Comparison of ENCODE assay signal across 24 mouse cellular contexts in the genomic region with DNA sequence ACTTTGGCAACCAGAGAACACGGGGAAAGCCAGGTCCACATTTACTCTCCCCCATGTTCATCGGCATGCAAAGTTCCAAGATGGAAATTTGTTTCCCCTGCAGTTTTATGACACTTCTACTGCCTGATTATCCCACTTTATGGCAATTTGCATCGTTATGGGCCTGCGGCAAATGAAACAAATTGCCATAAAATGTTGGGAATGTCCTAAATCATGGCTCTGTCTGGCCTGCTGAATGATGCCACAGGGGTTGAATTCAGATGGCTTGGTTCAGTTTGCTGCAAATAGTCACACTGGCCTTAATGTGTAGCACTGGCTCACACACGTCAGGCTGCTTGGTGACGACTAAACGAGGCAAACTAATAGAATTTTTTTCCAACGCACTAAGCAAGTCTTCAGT.
A peak's percentile ranks its signal among the peaks of the same experiment; 100 is the strongest.
DNase-seq lines count a peak whose midpoint lies in the region; ATAC-seq and TF ChIP-seq lines count a peak whose summit lies in the region.
"Had no signal": no experiment of that assay in that cellular context is flagged by ENCODE, and none has a peak within 500 bp of the region (broad histone marks: within the 10 kb centered on the region; RNA-seq: fewer than 3 reads in every experiment).

No protein-coding gene starts in this region.

- no peak overlapping the region for H3K27ac ChIP-seq in hindbrain, embryonic 16.5 days (ENCODE audit: low read depth, low read length)
- no peak overlapping the region for H3K27ac ChIP-seq in hindbrain, embryonic 12.5 days
- H3K27ac ChIP-seq in midbrain, postnatal 0 days (ENCODE audit: low read depth, low read length): no peak overlapping the region
- H3K27ac ChIP-seq in midbrain, embryonic 13.5 days: no peak overlapping the region
- no peak overlapping the region for H3K27ac ChIP-seq in neural tube, embryonic 14.5 days (ENCODE audit: low read depth, low read length)
- H3K27ac ChIP-seq: embryonic facial prominence, embryonic 10.5 days; embryonic facial prominence, embryonic 13.5 days; forebrain, embryonic 12.5 days; gastrocnemius, adult 2 months; hindbrain, embryonic 13.5 days; hindbrain, postnatal 0 days had no signal

- 73% methylated on average over 8 of the region's 8 CpGs for WGBS in hindbrain, embryonic 16.5 days
- 83% methylated on average over 8 of the region's 8 CpGs for WGBS in hindbrain, embryonic 12.5 days
- WGBS in midbrain, postnatal 0 days: 84% methylated on average over 8 of the region's 8 CpGs
- WGBS in midbrain, embryonic 13.5 days: 88% methylated on average over 8 of the region's 8 CpGs
- 33% methylated on average over 8 of the region's 8 CpGs for WGBS in neural tube, embryonic 14.5 days

- no peaks in the 10 kb centered on the region for H3K27me3 ChIP-seq in hindbrain, embryonic 16.5 days (replicated peaks; ENCODE audit: control insufficient read depth, insufficient read depth, low read length)
- H3K27me3 ChIP-seq in hindbrain, embryonic 12.5 days: no peaks in the 10 kb centered on the region
- H3K27me3 ChIP-seq in midbrain, postnatal 0 days (ENCODE audit: insufficient read depth, low read length): no peaks in the 10 kb centered on the region
- H3K27me3 ChIP-seq in midbrain, embryonic 13.5 days: no peaks in the 10 kb centered on the region
- no peaks in the 10 kb centered on the region for H3K27me3 ChIP-seq in neural tube, embryonic 14.5 days (ENCODE audit: control insufficient read depth, insufficient read depth, low read length)
- H3K27me3 ChIP-seq: embryonic facial prominence, embryonic 13.5 days; forebrain, embryonic 12.5 days; hindbrain, embryonic 13.5 days had no signal

- peak; percentile 11 for DNase-seq in midbrain, postnatal 0 days (ENCODE audit: low spot score)
- no peak for DNase-seq in left cerebral cortex, adult 11 months (ENCODE audit: low spot score)
- DNase-seq: adrenal gland, adult 8-10 months; adrenal gland, postnatal 25 days; cerebellum, adult 11-12 months; cerebellum, adult 8-10 months; cerebellum, postnatal 10 days; cerebellum, postnatal 36 days; embryo, embryonic 11 days; gastrocnemius, adult 2 months; gastrocnemius, postnatal 14 days had no signal

- no peak for TF ChIP-seq CTCF in midbrain, postnatal 0 days (IDR thresholded peaks at IDR 0.05)

- H3K36me3 ChIP-seq in hindbrain, embryonic 16.5 days (ENCODE audit: control insufficient read depth, insufficient read depth, low read length): no peaks in the 10 kb centered on the region
- no peaks in the 10 kb centered on the region for H3K36me3 ChIP-seq in hindbrain, embryonic 12.5 days
- H3K36me3 ChIP-seq in midbrain, postnatal 0 days (ENCODE audit: insufficient read depth, low read length): no peaks in the 10 kb centered on the region
- H3K36me3 ChIP-seq in midbrain, embryonic 13.5 days: no peaks in the 10 kb centered on the region
- no peaks in the 10 kb centered on the region for H3K36me3 ChIP-seq in neural tube, embryonic 14.5 days (ENCODE audit: control insufficient read depth, insufficient read depth, low read length)
- H3K36me3 ChIP-seq: embryonic facial prominence, embryonic 10.5 days; embryonic facial prominence, embryonic 13.5 days; forebrain, embryonic 12.5 days; hindbrain, embryonic 13.5 days had no signal

- H3K9ac ChIP-seq in hindbrain, embryonic 16.5 days (ENCODE audit: low read depth, low read length): no peak overlapping the region
- H3K9ac ChIP-seq in hindbrain, embryonic 12.5 days: no peak overlapping the region
- no peak overlapping the region for H3K9ac ChIP-seq in midbrain, postnatal 0 days (replicated peaks; ENCODE audit: low read length, poor library complexity, severe bottlenecking)
- H3K9ac ChIP-seq in midbrain, embryonic 13.5 days (replicated peaks): no peak overlapping the region
- no peak overlapping the region for H3K9ac ChIP-seq in neural tube, embryonic 14.5 days (replicated peaks; ENCODE audit: low read depth, low read length)
- H3K9ac ChIP-seq: embryonic facial prominence, embryonic 13.5 days; forebrain, embryonic 12.5 days; hindbrain, embryonic 13.5 days had no signal

- H3K4me1 ChIP-seq in hindbrain, embryonic 16.5 days (ENCODE audit: control insufficient read depth, insufficient read depth, low read depth, low read length): no peaks in the 10 kb centered on the region
- no peaks in the 10 kb centered on the region for H3K4me1 ChIP-seq in hindbrain, embryonic 12.5 days
- no peaks in the 10 kb centered on the region for H3K4me1 ChIP-seq in midbrain, postnatal 0 days (ENCODE audit: insufficient read depth, low read length)
- H3K4me1 ChIP-seq in midbrain, embryonic 13.5 days (replicated peaks): no peaks in the 10 kb centered on the region
- no peaks in the 10 kb centered on the region for H3K4me1 ChIP-seq in neural tube, embryonic 14.5 days (ENCODE audit: control insufficient read depth, insufficient read depth, low read length)
- H3K4me1 ChIP-seq: embryonic facial prominence, embryonic 10.5 days; embryonic facial prominence, embryonic 13.5 days; forebrain, embryonic 12.5 days; hindbrain, embryonic 13.5 days had no signal

- ATAC-seq in hindbrain, embryonic 16.5 days: 0 out of 2 replicates have a peak, but pooled peaks have one; percentile 48
- no peak for ATAC-seq in hindbrain, embryonic 12.5 days (ENCODE audit: low FRiP score)
- ATAC-seq in midbrain, postnatal 0 days (ENCODE audit: low FRiP score): no peak
- no peak for ATAC-seq in midbrain, embryonic 13.5 days
- ATAC-seq in neural tube, embryonic 14.5 days (ENCODE audit: low read depth): peak; percentile 49
- ATAC-seq: activated CD4-positive, CD25-positive, alpha-beta regulatory T cell, adult 4 months; forebrain, embryonic 16.5 days; hindbrain, postnatal 0 days had no signal

- no peak overlapping the region for H3K4me2 ChIP-seq in hindbrain, embryonic 16.5 days (ENCODE audit: low read length)
- no peak overlapping the region for H3K4me2 ChIP-seq in hindbrain, embryonic 12.5 days (replicated peaks)
- no peak overlapping the region for H3K4me2 ChIP-seq in midbrain, postnatal 0 days (ENCODE audit: low read depth, low read length, poor library complexity, severe bottlenecking)
- no peak overlapping the region for H3K4me2 ChIP-seq in midbrain, embryonic 13.5 days (replicated peaks)
- no peak overlapping the region for H3K4me2 ChIP-seq in neural tube, embryonic 14.5 days (ENCODE audit: low read depth, low read length)
- H3K4me2 ChIP-seq: embryonic facial prominence, embryonic 13.5 days; forebrain, embryonic 12.5 days; heart, embryonic 11.5 days; hindbrain, embryonic 13.5 days had no signal

- H3K9me3 ChIP-seq in hindbrain, embryonic 16.5 days (ENCODE audit: control insufficient read depth, low read length): no peaks in the 10 kb centered on the region
- H3K9me3 ChIP-seq in hindbrain, embryonic 12.5 days (replicated peaks): no peaks in the 10 kb centered on the region
- no peaks in the 10 kb centered on the region for H3K9me3 ChIP-seq in midbrain, postnatal 0 days (ENCODE audit: low read length)
- H3K9me3 ChIP-seq in midbrain, embryonic 13.5 days: no peaks in the 10 kb centered on the region
- no peaks in the 10 kb centered on the region for H3K9me3 ChIP-seq in neural tube, embryonic 14.5 days (ENCODE audit: control insufficient read depth, low read length)
- H3K9me3 ChIP-seq: embryonic facial prominence, embryonic 10.5 days; embryonic facial prominence, embryonic 13.5 days; forebrain, embryonic 12.5 days; hindbrain, embryonic 13.5 days had no signal

- no peak overlapping the region for H3K4me3 ChIP-seq in hindbrain, embryonic 16.5 days (ENCODE audit: low read length)
- no peak overlapping the region for H3K4me3 ChIP-seq in hindbrain, embryonic 12.5 days
- H3K4me3 ChIP-seq in midbrain, postnatal 0 days (ENCODE audit: low read depth, low read length): no peak overlapping the region
- H3K4me3 ChIP-seq in midbrain, embryonic 13.5 days (replicated peaks): no peak overlapping the region
- no peak overlapping the region for H3K4me3 ChIP-seq in neural tube, embryonic 14.5 days (ENCODE audit: low read depth, low read length)
- H3K4me3 ChIP-seq: embryonic facial prominence, embryonic 10.5 days; embryonic facial prominence, embryonic 13.5 days; erythroblast, embryonic 14.5 days; forebrain, embryonic 12.5 days; gastrocnemius, adult 2 months; hindbrain, embryonic 13.5 days had no signal

Comparison
In these comparisons a context has a peak if more than half of its experiments do, and no peak if none do; other contexts are left out.
1. ATAC-seq: peak in hindbrain, embryonic 16.5 days (single experiment) and neural tube, embryonic 14.5 days (single experiment); none in hindbrain, embryonic 12.5 days (single experiment), midbrain, postnatal 0 days (single experiment) and midbrain, embryonic 13.5 days (single experiment).